Comparison of ENCODE assay signal across 22 mouse cellular contexts in genomic region chrX:115062556-115063146, GRCm38 (mm10).
"Had no signal": no experiment of that assay in that cellular context is flagged by ENCODE, and none has a peak within 500 bp of the region (broad histone marks: within the 10 kb centered on the region; RNA-seq: fewer than 3 reads in every experiment).

No protein-coding gene starts in this region.

- DNase-seq: kidney, adult 18-20 months; kidney, postnatal 10 days; kidney, postnatal 36 days; liver; lung, adult 18-20 months; right cerebral cortex, adult 18-20 months; right cerebral cortex, postnatal 25 days; spleen, adult 18-20 months; thymus, adult 18-20 months; thymus, postnatal 14 days; thymus, postnatal 4 days had no signal

- H3K4me1 ChIP-seq: limb, embryonic 10.5 days; limb, embryonic 13.5 days; liver, embryonic 12.5 days; liver, embryonic 15.5 days; lung, embryonic 15.5 days; midbrain, embryonic 12.5 days; midbrain, embryonic 15.5 days; neural tube, embryonic 12.5 days; neural tube, embryonic 15.5 days; stomach, embryonic 15.5 days had no signal

- H3K4me2 ChIP-seq: limb, embryonic 13.5 days; liver, embryonic 12.5 days; liver, embryonic 15.5 days; lung, embryonic 15.5 days; midbrain, embryonic 12.5 days; midbrain, embryonic 15.5 days; neural tube, embryonic 12.5 days; neural tube, embryonic 15.5 days; stomach, embryonic 15.5 days had no signal

- H3K27ac ChIP-seq: limb, embryonic 10.5 days; limb, embryonic 13.5 days; liver, embryonic 12.5 days; liver, embryonic 15.5 days; lung, embryonic 15.5 days; macrophage; midbrain, embryonic 12.5 days; midbrain, embryonic 15.5 days; neural tube, embryonic 12.5 days; neural tube, embryonic 15.5 days; stomach, embryonic 15.5 days had no signal

- ATAC-seq: liver, embryonic 12.5 days; midbrain, embryonic 15.5 days had no signal

- H3K4me3 ChIP-seq: limb, embryonic 10.5 days; limb, embryonic 13.5 days; liver, embryonic 12.5 days; liver, embryonic 15.5 days; lung, embryonic 15.5 days; midbrain, embryonic 12.5 days; midbrain, embryonic 15.5 days; neural tube, embryonic 12.5 days; neural tube, embryonic 15.5 days; stomach, embryonic 15.5 days had no signal

- H3K27me3 ChIP-seq: limb, embryonic 13.5 days; liver, embryonic 12.5 days; liver, embryonic 15.5 days; lung, embryonic 15.5 days; midbrain, embryonic 12.5 days; midbrain, embryonic 15.5 days; neural tube, embryonic 12.5 days; neural tube, embryonic 15.5 days; stomach, embryonic 15.5 days had no signal

- H3K9ac ChIP-seq: limb, embryonic 13.5 days; liver, embryonic 12.5 days; liver, embryonic 15.5 days; lung, embryonic 15.5 days; midbrain, embryonic 12.5 days; midbrain, embryonic 15.5 days; neural tube, embryonic 12.5 days; neural tube, embryonic 15.5 days; stomach, embryonic 15.5 days had no signal

- H3K36me3 ChIP-seq: limb, embryonic 10.5 days; limb, embryonic 13.5 days; liver, embryonic 12.5 days; liver, embryonic 15.5 days; lung, embryonic 15.5 days; midbrain, embryonic 12.5 days; midbrain, embryonic 15.5 days; neural tube, embryonic 12.5 days; neural tube, embryonic 15.5 days; stomach, embryonic 15.5 days had no signal

- H3K9me3 ChIP-seq: limb, embryonic 10.5 days; limb, embryonic 13.5 days; liver, embryonic 12.5 days; liver, embryonic 15.5 days; lung, embryonic 15.5 days; midbrain, embryonic 12.5 days; midbrain, embryonic 15.5 days; neural tube, embryonic 12.5 days; neural tube, embryonic 15.5 days; stomach, embryonic 15.5 days had no signal
